Mouse (Mus musculus): Measurements from ENCODE around the gene Gid8.

DNA sequence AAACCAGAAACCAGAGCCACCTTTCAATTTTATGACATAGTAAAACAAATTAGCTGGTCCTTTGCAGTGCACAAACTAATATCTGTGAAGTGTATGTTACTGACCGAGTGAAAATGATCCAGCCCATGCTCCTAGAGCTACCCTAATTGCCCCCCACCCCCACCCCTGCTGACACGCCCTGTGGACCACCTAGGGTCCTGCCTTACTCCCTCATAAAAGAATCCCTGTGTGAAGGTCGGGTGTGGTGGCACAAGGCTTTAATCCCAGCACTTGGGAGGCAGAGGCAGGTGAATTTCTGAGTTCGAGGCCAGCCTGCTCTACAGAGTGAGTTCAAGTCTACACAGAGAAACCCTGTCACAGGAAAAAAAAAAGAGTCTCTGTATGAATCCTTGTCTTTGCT lies 1.6 kb downstream of the Gid8 start:
- TF ChIP-seq POLR2A (IDR thresholded peaks at IDR 0.05; ENCODE audit: control insufficient read depth in 1 of 2, insufficient read depth in 1 of 2, low read depth in 1 of 2, low read length in 2 of 2, poor library complexity in 1 of 2), result no peak
- TF ChIP-seq KAT2A (conservative IDR thresholded peaks at IDR 0.05; ENCODE audit: low read depth, low read length), result no peak
- no peak for TF ChIP-seq CTCF (IDR thresholded peaks at IDR 0.05 in 2 of 3, conservative IDR thresholded peaks at IDR 0.05 in 1 of 3; ENCODE audit: control insufficient read depth in 1 of 3, insufficient read depth in 1 of 3, low read depth in 2 of 3, low read length in 3 of 3, poor library complexity in 1 of 3, severe bottlenecking in 1 of 3)
- peak; percentile 83 for TF ChIP-seq TBP (IDR thresholded peaks at IDR 0.05; ENCODE audit: low read depth, low read length)

Measured in MEL (cell line).